Mouse (Mus musculus): Measurements from ENCODE around the gene Lamtor2. TPM values are rescaled to one million over a fixed set of nuclear protein-coding genes. Genes with fewer than 3 reads are reported as not detected.

Gene Lamtor2
- polyA plus RNA-seq, 1 experiment from 2014 or later = 103 TPM

DNA sequence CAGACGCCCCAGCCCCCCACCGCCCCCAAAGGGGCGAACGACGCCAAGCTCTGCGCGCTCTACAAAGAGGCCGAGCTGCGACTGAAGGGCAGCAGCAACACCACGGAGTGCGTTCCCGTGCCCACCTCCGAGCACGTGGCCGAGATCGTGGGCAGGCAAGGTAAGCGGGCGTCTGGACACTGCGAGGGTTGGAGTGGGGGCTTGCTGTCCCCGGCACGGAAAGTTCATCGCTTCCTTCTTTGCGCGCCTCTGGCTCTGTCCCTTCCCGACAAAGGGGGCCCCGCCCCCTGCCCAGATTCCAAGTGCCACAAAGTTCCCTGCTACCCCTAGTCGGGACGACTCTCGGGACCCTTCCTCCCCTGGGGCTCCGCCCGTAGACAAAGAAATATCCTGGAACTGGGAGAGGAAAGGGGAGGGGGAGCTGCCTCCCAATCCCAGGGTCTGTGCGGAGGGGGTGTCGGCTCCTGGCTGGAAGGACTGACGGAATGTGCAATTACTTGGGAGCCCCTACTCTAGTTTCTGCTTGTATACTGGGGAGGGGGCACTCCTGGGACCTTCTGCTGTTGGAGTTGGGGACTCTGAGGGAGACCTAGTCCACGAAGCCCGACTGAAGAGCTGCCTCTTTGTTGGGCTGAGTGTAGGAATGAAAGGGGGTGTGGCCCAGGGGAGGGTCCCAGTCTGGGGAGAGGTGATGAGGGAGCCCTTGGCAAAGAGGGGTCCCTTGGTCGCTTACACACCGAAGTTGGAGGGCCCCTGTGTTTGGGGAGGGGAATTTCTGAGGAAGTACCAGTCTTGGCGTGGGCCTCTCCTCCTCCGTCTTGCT, 20.0 kb downstream of the Lamtor2 start:
- DNase-seq (ENCODE audit: low spot score, missing footprints) (peak; percentile 97), ATAC-seq (ENCODE audit: low FRiP score) (peak; percentile 10)
- H3K27me3 ChIP-seq (ENCODE audit: control insufficient read depth, insufficient read depth, low read length) = no peaks in the 10 kb centered on the region
- under 1% methylated on average over 39 of the region's 40 CpGs for WGBS
- peaks cover 17% of the 10 kb centered on the region for H3K36me3 ChIP-seq (ENCODE audit: control insufficient read depth, insufficient read depth, low read length)
- peak overlapping the region; percentile 96 for H3K4me2 ChIP-seq
- H3K27ac ChIP-seq (ENCODE audit: low read depth, low read length) = peak overlapping the region; percentile 97
- H3K4me3 ChIP-seq (ENCODE audit: low read depth, low read length) = peak overlapping the region; percentile 96
- no peaks in the 10 kb centered on the region for H3K9me3 ChIP-seq (ENCODE audit: control insufficient read depth, low read length)
- peaks cover 59% of the 10 kb centered on the region for H3K4me1 ChIP-seq (ENCODE audit: control insufficient read depth, insufficient read depth, low read length)
- H3K9ac ChIP-seq (ENCODE audit: low read length) = peak overlapping the region; percentile 100

DNA sequence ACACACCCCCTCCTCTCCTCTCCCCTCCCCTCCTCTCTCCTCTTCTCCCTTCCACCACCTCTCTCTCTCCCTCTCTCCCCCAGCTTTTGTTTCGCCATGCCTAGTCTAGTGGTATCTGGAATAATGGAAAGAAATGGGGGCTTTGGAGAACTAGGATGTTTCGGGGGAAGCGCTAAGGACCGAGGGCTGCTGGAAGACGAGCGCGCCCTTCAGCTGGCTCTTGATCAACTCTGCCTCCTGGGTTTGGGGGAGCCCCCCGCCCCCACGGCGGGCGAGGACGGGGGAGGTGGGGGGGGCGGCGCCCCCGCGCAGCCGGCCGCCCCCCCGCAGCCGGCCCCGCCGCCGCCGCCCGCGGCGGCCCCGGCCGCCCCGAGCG, 20.6 kb downstream of the Lamtor2 start, which contains the start of gene Mex3a:
Gene Mex3a, plus strand, starts transcription at position 97 of the 376 bp plus-strand sequence.
- H3K27me3 ChIP-seq (ENCODE audit: control insufficient read depth, insufficient read depth, low read length) = no peaks in the 10 kb centered on the region
- H3K9me3 ChIP-seq (ENCODE audit: control insufficient read depth, low read length) = no peaks in the 10 kb centered on the region
- no peak for ATAC-seq (ENCODE audit: low FRiP score)
- DNase-seq (ENCODE audit: low spot score, missing footprints) = no peak
- H3K9ac ChIP-seq (ENCODE audit: low read length) = peak within 1 kb of the TSS; percentile 100
- peak within 1 kb of the TSS; percentile 97 for H3K27ac ChIP-seq (ENCODE audit: low read depth, low read length)
- peaks cover 58% of the 10 kb centered on the region for H3K4me1 ChIP-seq (ENCODE audit: control insufficient read depth, insufficient read depth, low read length)
- H3K4me3 ChIP-seq (ENCODE audit: low read depth, low read length) = peak within 1 kb of the TSS; percentile 96
- peaks cover 13% of the 10 kb centered on the region for H3K36me3 ChIP-seq (ENCODE audit: control insufficient read depth, insufficient read depth, low read length)
- peak within 1 kb of the TSS; percentile 96 for H3K4me2 ChIP-seq
- 0% methylated on average over 16 of the region's 31 CpGs for WGBS

DNA sequence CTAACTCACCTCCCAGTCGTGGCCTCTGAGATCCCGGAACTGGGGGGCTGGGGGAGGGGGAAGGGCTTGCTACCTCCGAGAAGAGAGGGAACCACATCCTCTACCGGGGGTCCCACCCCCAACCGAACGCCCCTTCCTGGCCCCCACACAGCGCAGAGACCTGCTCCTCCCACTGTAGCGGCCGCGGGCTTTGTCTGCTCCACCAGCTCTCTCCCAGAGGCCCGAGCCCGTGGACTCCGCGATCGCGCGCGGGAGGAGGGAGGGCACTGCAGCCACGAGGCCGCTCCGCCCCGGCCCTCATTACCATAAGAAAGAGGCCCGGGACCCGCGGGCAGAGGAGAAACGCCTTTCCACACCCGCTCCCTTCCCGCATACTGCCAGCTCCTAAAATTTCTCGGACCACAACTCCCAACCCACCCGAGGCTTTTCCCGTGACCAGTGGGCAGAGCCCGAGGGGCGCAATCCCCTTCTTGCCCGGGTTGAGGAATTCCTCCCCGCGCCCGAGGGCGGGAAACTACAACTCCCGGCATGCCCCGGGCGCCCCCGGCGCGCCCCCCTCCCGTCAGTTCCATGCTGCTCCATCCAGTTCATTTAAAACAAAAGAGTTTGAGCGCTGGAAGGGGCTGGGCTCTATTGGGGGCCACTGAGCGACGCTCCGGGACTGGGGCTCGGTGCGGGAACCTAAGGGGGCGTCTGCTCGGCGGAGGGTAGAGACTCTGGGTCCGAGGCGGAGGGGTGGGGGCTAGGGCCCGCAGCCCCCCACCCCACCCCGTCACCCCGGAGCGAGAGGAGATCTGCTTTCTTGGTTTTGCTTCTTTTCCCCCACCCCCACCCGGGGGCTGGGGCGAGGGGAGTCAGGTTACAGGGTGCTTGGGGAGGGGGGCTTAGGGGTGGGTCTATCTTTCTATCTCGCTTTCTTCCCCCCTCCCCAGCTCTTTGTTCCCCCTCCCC, 21.3 kb downstream of the Lamtor2 start:
- Histone ChIP-seq H3K4me3 (ENCODE audit: low read depth, low read length) (peak overlapping the region; percentile 96), H3K9me3 (ENCODE audit: control insufficient read depth, low read length) (no peaks in the 10 kb centered on the region), H3K4me2 (peak overlapping the region; percentile 96), H3K4me1 (ENCODE audit: control insufficient read depth, insufficient read depth, low read length) (peaks cover 52% of the 10 kb centered on the region), H3K27ac (ENCODE audit: low read depth, low read length) (peak overlapping the region; percentile 97), H3K27me3 (ENCODE audit: control insufficient read depth, insufficient read depth, low read length) (no peaks in the 10 kb centered on the region), H3K36me3 (ENCODE audit: control insufficient read depth, insufficient read depth, low read length) (peaks cover 7% of the 10 kb centered on the region), H3K9ac (ENCODE audit: low read length) (peak overlapping the region; percentile 100)
- peak; percentile 99 for DNase-seq (ENCODE audit: low spot score, missing footprints)
- peak; percentile 86 for ATAC-seq (ENCODE audit: low FRiP score)
- WGBS = under 1% methylated on average over 56 of the region's 63 CpGs

DNA sequence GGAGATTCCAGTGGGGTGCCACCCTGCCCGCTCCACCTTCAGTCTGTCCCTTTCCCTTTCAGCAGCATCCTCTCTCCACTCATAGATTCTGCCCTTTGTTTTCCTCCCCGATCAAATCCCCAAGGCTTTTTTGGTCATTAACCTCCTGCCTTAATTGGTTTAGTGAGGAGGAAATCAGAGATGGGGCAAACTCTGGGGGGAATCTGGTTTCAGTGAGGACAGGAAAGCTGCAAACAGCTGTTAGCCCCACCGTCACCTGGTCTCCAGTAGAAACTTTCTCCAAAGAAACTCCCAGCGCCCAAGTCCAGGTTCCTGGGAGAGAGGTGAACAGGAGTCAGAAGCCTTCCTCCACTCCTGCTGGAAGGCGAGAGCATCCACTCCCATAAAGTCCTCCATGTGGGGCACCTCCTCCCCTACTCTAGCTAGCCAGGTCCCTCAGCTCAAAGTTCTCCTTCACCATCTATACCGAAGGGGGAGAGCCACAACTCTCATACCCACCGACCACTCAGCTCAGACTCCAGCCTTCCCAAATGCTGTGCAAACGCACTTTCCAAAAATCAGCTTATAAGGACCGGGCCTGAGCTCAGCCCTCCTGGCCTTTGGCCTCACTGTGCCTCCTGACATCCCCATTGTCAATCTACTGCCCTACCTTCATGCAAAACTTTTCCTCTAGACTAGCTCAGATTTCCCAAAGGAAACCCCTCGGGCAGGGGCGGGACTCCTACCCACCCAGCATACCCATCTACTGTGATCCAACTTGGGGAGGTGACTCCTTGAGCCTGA, 22.6 kb downstream of the Lamtor2 start:
- peaks cover 41% of the 10 kb centered on the region for H3K4me1 ChIP-seq (ENCODE audit: control insufficient read depth, insufficient read depth, low read length)
- H3K27me3 ChIP-seq (ENCODE audit: control insufficient read depth, insufficient read depth, low read length) = no peaks in the 10 kb centered on the region
- no peaks in the 10 kb centered on the region for H3K9me3 ChIP-seq (ENCODE audit: control insufficient read depth, low read length)
- peak overlapping the region; percentile 96 for H3K4me2 ChIP-seq
- H3K9ac ChIP-seq (ENCODE audit: low read length) = peak overlapping the region; percentile 100
- 6% methylated on average over 11 of the region's 11 CpGs for WGBS
- H3K4me3 ChIP-seq (ENCODE audit: low read depth, low read length) = peak overlapping the region; percentile 96
- no peaks in the 10 kb centered on the region for H3K36me3 ChIP-seq (ENCODE audit: control insufficient read depth, insufficient read depth, low read length)
- no peak for ATAC-seq (ENCODE audit: low FRiP score)
- H3K27ac ChIP-seq (ENCODE audit: low read depth, low read length) = peak overlapping the region; percentile 97
- DNase-seq (ENCODE audit: low spot score, missing footprints) = peak; percentile 92

DNA sequence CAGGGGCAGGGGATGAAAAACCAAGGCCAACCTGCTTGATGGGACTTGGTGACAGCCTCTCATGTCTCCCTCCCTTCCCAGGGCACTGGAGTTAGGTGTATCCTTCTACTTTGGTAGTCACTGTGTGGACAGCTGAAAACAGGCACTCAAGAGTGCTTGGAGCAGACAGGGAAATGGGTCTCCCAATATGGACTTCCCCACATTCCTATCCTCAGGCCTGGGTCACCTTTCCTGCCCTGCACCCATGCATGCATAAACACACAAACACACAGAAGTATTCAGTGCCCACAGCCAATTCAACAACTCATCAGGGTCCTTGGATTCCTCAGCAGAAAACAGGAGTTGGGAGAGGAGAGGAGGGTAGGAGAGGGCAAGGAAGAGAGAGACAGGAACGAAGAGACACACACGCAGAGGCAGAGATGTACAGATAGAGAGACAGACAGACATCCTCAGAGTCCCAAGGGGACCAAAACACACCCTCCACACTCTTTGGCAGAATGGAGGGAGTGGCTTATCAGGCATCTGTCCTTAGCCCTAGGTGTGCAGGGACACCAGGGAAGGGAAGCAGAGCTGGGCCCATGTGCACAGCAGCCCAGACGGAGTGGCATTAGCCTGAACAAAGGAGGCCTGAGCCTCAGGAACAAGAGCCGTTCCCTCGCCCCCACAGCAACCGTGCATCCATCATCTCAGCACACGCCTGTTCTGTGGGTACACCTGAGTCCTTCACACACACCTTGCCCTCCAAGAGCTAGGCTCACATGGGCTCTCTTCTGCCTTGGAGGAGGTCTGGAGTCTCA, 23.5 kb downstream of the Lamtor2 start:
- no peaks in the 10 kb centered on the region for H3K27me3 ChIP-seq (ENCODE audit: control insufficient read depth, insufficient read depth, low read length)
- peak; percentile 87 for DNase-seq (ENCODE audit: low spot score, missing footprints)
- peak overlapping the region; percentile 96 for H3K4me3 ChIP-seq (ENCODE audit: low read depth, low read length)
- H3K36me3 ChIP-seq (ENCODE audit: control insufficient read depth, insufficient read depth, low read length) = peaks cover 4% of the 10 kb centered on the region; the same call in 1 of the 2 replicates
- H3K4me1 ChIP-seq (ENCODE audit: control insufficient read depth, insufficient read depth, low read length) = peaks cover 32% of the 10 kb centered on the region
- ATAC-seq (ENCODE audit: low FRiP score) = no peak
- peak overlapping the region; percentile 97; the same call in 1 of the 2 replicates for H3K27ac ChIP-seq (ENCODE audit: low read depth, low read length)
- no peaks in the 10 kb centered on the region for H3K9me3 ChIP-seq (ENCODE audit: control insufficient read depth, low read length)
- peak overlapping the region; percentile 100 for H3K9ac ChIP-seq (ENCODE audit: low read length)
- WGBS = 32% methylated on average over 7 of the region's 7 CpGs
- peak overlapping the region; percentile 96 for H3K4me2 ChIP-seq

DNA sequence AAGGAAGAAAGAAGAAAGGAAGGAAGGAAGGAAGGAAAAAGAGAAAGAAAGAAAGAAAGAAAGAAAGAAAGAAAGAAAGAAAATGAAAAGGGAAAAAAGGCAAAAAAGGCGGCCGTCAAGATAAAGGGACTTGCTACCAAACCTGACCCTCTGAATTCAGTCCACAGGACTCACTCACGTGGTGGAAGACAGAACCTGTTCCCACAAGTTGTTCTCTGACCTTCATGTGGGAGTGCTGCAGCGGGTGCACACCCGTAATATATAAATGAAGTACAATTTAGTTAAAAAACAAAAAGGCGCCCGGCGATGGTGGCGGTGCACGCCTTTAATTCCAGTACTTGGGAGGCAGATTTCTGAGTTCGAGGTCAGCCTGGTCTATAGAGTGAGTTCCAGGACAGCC, 24.2 kb downstream of the Lamtor2 start:
- no peak overlapping the region; the same call in 1 of the 2 replicates for H3K4me2 ChIP-seq
- no peak overlapping the region for H3K27ac ChIP-seq (ENCODE audit: low read depth, low read length)
- H3K36me3 ChIP-seq (ENCODE audit: control insufficient read depth, insufficient read depth, low read length) = peaks cover 4% of the 10 kb centered on the region; the same call in 1 of the 2 replicates
- no peak overlapping the region for H3K4me3 ChIP-seq (ENCODE audit: low read depth, low read length)
- DNase-seq (ENCODE audit: low spot score, missing footprints) (peak; percentile 83), ATAC-seq (ENCODE audit: low FRiP score) (no peak)
- WGBS = 88% methylated on average over 11 of the region's 11 CpGs
- no peaks in the 10 kb centered on the region for H3K9me3 ChIP-seq (ENCODE audit: control insufficient read depth, low read length)
- H3K27me3 ChIP-seq (ENCODE audit: control insufficient read depth, insufficient read depth, low read length) = no peaks in the 10 kb centered on the region
- no peak overlapping the region for H3K9ac ChIP-seq (ENCODE audit: low read length)
- H3K4me1 ChIP-seq (ENCODE audit: control insufficient read depth, insufficient read depth, low read length) = peaks cover 28% of the 10 kb centered on the region

DNA sequence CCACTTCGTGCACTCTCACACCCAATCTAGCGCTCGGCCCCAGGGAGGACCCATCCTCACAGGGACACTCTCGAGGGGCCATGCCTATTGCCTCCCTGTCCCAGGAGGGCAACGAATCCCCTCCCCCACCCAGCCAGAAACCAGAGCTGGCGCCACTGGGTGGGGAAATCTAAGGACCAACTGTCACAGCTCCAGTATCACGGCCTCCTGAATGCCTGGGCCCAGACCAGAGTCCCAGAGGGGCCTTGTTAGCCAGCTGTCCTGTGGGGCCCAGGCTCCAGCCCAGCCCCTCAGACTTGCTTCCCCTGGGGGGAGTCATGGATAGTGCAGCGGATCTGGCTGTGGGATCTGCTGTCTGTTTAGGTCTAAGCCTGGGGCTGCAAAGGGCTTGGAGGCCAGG, 25.3 kb downstream of the Lamtor2 start:
- H3K4me1 ChIP-seq (ENCODE audit: control insufficient read depth, insufficient read depth, low read length) = peaks cover 28% of the 10 kb centered on the region
- 21% methylated on average over 8 of the region's 8 CpGs for WGBS
- H3K9ac ChIP-seq (ENCODE audit: low read length) = peak overlapping the region; percentile 7; the same call in 1 of the 2 replicates
- H3K4me2 ChIP-seq = peak overlapping the region; percentile 24; the same call in 1 of the 2 replicates
- H3K36me3 ChIP-seq (ENCODE audit: control insufficient read depth, insufficient read depth, low read length) = peaks cover 4% of the 10 kb centered on the region; the same call in 1 of the 2 replicates
- no peaks in the 10 kb centered on the region for H3K9me3 ChIP-seq (ENCODE audit: control insufficient read depth, low read length)
- DNase-seq (ENCODE audit: low spot score, missing footprints) (peak; percentile 87), ATAC-seq (ENCODE audit: low FRiP score) (no peak)
- H3K27me3 ChIP-seq (ENCODE audit: control insufficient read depth, insufficient read depth, low read length) = no peaks in the 10 kb centered on the region
- H3K4me3 ChIP-seq (ENCODE audit: low read depth, low read length) = no peak overlapping the region
- H3K27ac ChIP-seq (ENCODE audit: low read depth, low read length) = peak overlapping the region; percentile 6; the same call in 1 of the 2 replicates
